Mouse (Mus musculus) heart, embryonic 11.5 days (tissue): ENCODE data around the gene Gm49325. TPM values are rescaled to one million over a fixed set of nuclear protein-coding genes. Genes with fewer than 3 reads are reported as not detected.

Experiments
- ATAC-seq: fragments of 200-750 bp; cut with Nextera tagmentation; replicated peaks from 2 replicates; pipeline ENCODE4 v1.8.0; 2017; ENCODE audit warnings: moderate library complexity; ENCODE audit not compliant: insufficient number of reproducible peaks, low FRiP score, low TSS enrichment
- H3K27ac ChIP-seq: fragments of 300-500 bp; sonication (generic); 2 replicates; pipeline ENCODE4 v1.5.1; 2014; ENCODE audit warnings: mild to moderate bottlenecking, low read depth, low read length
- H3K27me3 ChIP-seq: fragments of 300-500 bp; sonication (generic); 2 replicates; pipeline ENCODE4 v1.6.1; 2014; ENCODE audit warnings: mild to moderate bottlenecking, low read length, mixed read lengths; ENCODE audit not compliant: control insufficient read depth, insufficient read depth
- H3K36me3 ChIP-seq: fragments of 300-500 bp; sonication (generic); 2 replicates; pipeline ENCODE4 v1.6.1; 2014; ENCODE audit warnings: mild to moderate bottlenecking, low read length, moderate library complexity, mixed read lengths; ENCODE audit not compliant: control insufficient read depth, insufficient read depth
- H3K4me1 ChIP-seq: fragments of 300-500 bp; sonication (generic); 2 replicates; pipeline ENCODE4 v1.6.1; 2014; ENCODE audit warnings: low read length; ENCODE audit not compliant: control insufficient read depth, insufficient read depth
- H3K4me2 ChIP-seq: fragments of 300-500 bp; sonication (generic); 2 replicates; pipeline ENCODE4 v1.6.1; 2014; ENCODE audit warnings: mild to moderate bottlenecking, moderate library complexity
- H3K4me3 ChIP-seq: fragments of 300-500 bp; sonication (generic); 2 replicates; pipeline ENCODE4 v1.5.1; 2014; ENCODE audit warnings: low read depth, low read length
- H3K9ac ChIP-seq: fragments of 300-500 bp; sonication (generic); 2 replicates; pipeline ENCODE4 v1.6.1; 2014; ENCODE audit warnings: mild to moderate bottlenecking, low read depth, low read length, moderate library complexity
- H3K9me3 ChIP-seq: fragments of 300-500 bp; sonication (generic); replicated peaks from 2 replicates; pipeline ENCODE4 v1.6.1; 2016; ENCODE audit warnings: low read length; ENCODE audit not compliant: control insufficient read depth
- WGBS: fragments of 180-500 bp; shearing (Covaris S2); extraction: QIAGEN DNeasy Blood & Tissue Kit; methylation state at CpG from one replicate; pipeline ENCODE4 v1.1.7; 2014; ENCODE audit not compliant: insufficient replicate concordance; 5-methylcytosine and 5-hydroxymethylcytosine counted together
- polyA plus RNA-seq: library from polyadenylated mRNA; unstranded; fragments of >200 nt; fragmentation: Nextera tagmentation; extraction: Ambion mirVana; gene quantifications from 2 replicates; pipeline ENCODE4 v1.2.1, GENCODE M21; 2014

The Gm49325 gene
- polyA plus RNA-seq, 1 experiment from 2014 or later: not detected

DNA sequence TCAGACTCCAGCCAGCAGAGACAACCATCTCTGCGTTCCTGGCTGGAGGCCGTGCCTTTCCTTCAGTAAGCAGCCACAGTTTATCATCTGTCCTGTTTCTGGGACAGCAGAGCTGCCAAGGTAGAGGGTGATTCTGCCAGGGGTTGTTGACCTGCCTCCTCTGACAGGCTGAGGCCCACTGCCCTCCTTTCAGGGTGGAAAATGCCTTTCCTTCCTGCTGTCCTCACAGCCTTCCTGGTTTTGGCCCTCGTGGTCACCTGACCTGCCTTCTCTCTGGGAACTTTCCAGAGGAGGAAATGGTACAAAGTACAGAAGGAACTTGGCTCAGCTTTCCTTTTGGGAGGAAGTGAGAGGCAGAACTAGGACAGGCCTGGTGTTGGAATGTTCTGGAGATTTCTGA is 7.4 kb downstream of the Gm49325 start:
- Histone ChIP-seq H3K27ac (0 out of 2 replicates have a peak overlapping the region, but pooled peaks have one; percentile 57), H3K9ac (no peak overlapping the region), H3K27me3 (no peaks in the 10 kb centered on the region), H3K9me3 (no peaks in the 10 kb centered on the region), H3K4me3 (no peak overlapping the region), H3K4me1 (no peaks in the 10 kb centered on the region), H3K4me2 (no peak overlapping the region), H3K36me3 (peaks cover 42% of the 10 kb centered on the region)
- ATAC-seq: 0 out of 2 replicates have a peak, but pooled peaks have one; percentile 3
- WGBS: 72% methylated on average over 3 of the region's 3 CpGs

DNA sequence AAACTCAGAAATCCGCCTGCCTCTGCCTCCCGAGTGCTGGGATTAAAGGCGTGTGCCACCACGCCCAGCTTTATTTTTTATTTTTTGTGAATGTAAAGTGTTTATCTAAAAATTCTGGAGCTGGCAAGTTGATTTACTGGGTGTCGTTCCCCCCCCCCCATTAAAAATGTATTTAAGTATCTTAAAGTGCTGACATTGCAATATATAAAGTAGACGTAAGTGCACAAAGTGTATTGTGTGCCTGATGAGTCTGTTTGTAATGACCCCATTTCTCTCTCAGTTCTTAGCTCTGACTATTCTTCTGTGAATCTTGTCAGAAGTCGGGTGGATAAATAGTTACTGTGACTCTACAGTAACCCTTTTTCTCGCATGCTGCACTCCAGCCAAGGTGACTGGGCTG is 9.7 kb downstream of the Gm49325 start:
- H3K36me3 ChIP-seq: peaks cover 35% of the 10 kb centered on the region
- WGBS: 89% methylated on average over 8 of the region's 8 CpGs

DNA sequence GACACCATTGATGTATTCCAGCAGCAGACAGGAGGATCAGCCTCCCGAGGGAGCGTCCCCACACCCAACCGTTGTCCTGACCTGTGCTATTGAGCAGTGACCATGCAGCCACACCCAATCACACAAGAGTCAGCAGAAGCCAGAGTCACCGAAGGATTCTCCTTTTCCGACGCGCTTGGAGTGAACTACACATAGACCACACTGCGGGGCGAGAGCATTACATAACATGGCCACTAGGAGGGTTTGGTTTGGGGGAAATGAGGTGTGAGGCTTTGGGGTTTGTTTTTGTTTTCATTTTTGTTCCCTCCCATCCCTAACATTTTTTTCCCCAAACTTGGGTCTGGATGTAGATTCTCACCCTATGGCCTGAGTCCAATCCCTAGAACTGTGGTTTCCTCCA is 10.2 kb downstream of the Gm49325 start:
- Histone ChIP-seq H3K9ac (no peak overlapping the region), H3K36me3 (peaks cover 31% of the 10 kb centered on the region), H3K4me3 (no peak overlapping the region), H3K9me3 (no peaks in the 10 kb centered on the region), H3K4me2 (no peak overlapping the region), H3K4me1 (no peaks in the 10 kb centered on the region), H3K27me3 (no peaks in the 10 kb centered on the region), H3K27ac (no peak overlapping the region)
- WGBS: 92% methylated on average over 9 of the region's 9 CpGs
- ATAC-seq: no peak

More for the DNA sequence above, 9.7 kb downstream of the Gm49325 start:
- Histone ChIP-seq H3K4me2 (no peak overlapping the region), H3K9me3 (no peaks in the 10 kb centered on the region), H3K27ac (no peak overlapping the region), H3K4me3 (no peak overlapping the region), H3K27me3 (no peaks in the 10 kb centered on the region), H3K4me1 (no peaks in the 10 kb centered on the region), H3K9ac (no peak overlapping the region)
- ATAC-seq: no peak

DNA sequence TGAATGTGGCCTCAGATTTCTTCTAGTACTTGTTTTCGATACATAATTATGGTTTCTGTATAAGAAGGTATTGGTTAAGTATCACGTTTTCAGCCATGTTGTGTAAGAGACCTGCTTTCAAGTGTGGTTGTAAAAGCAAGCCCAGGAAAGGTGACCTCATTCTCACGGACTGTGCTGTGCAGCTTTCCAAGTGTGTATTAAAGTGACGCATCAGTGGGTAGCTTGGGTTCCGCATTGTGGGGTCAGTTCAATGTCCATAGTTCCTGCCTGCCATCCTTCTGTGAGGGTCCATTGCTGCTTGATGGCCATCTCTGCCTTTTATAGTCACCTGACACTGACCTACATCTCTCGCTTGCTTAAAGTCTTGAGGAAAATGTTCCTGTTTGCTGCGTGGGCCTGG is 10.9 kb downstream of the Gm49325 start:
- no peaks in the 10 kb centered on the region for H3K4me1 ChIP-seq
- H3K9me3 ChIP-seq: no peaks in the 10 kb centered on the region
- H3K27me3 ChIP-seq: no peaks in the 10 kb centered on the region
- no peak overlapping the region for H3K9ac ChIP-seq
- no peak for ATAC-seq
- 93% methylated on average over 7 of the region's 7 CpGs for WGBS
- no peak overlapping the region for H3K4me2 ChIP-seq
- no peak overlapping the region for H3K27ac ChIP-seq
- peaks cover 28% of the 10 kb centered on the region for H3K36me3 ChIP-seq
- no peak overlapping the region for H3K4me3 ChIP-seq

DNA sequence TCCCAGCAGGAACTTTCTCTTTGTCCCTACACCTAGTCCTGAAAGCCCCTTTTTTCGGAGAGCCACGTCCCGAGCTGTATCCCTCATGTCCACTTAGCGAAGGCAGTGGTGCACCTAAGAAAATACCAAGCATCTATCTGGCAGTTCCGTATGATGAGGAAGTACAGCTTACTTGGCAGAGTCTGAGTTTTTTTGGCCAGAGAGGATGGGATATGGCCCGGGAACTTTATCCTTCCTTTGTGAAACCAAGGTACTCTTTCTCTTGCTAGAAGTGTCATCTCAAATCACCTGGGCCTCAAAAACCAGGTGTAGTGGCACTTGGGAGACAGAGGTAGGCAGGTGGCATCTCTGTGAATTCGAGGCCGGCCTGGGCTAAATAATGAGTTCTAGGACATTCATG is 15.5 kb downstream of the Gm49325 start:
- ATAC-seq: no peak
- H3K4me3 ChIP-seq: peak overlapping the region; percentile 92
- peaks cover 21% of the 10 kb centered on the region for H3K4me1 ChIP-seq
- peak overlapping the region; percentile 99 for H3K9ac ChIP-seq
- H3K4me2 ChIP-seq: peak overlapping the region; percentile 76
- H3K9me3 ChIP-seq: no peaks in the 10 kb centered on the region
- WGBS: 81% methylated on average over 8 of the region's 8 CpGs
- H3K27ac ChIP-seq: peak overlapping the region; percentile 86
- H3K36me3 ChIP-seq: peaks cover 11% of the 10 kb centered on the region; the same call in 1 of the 2 replicates
- no peaks in the 10 kb centered on the region for H3K27me3 ChIP-seq

DNA sequence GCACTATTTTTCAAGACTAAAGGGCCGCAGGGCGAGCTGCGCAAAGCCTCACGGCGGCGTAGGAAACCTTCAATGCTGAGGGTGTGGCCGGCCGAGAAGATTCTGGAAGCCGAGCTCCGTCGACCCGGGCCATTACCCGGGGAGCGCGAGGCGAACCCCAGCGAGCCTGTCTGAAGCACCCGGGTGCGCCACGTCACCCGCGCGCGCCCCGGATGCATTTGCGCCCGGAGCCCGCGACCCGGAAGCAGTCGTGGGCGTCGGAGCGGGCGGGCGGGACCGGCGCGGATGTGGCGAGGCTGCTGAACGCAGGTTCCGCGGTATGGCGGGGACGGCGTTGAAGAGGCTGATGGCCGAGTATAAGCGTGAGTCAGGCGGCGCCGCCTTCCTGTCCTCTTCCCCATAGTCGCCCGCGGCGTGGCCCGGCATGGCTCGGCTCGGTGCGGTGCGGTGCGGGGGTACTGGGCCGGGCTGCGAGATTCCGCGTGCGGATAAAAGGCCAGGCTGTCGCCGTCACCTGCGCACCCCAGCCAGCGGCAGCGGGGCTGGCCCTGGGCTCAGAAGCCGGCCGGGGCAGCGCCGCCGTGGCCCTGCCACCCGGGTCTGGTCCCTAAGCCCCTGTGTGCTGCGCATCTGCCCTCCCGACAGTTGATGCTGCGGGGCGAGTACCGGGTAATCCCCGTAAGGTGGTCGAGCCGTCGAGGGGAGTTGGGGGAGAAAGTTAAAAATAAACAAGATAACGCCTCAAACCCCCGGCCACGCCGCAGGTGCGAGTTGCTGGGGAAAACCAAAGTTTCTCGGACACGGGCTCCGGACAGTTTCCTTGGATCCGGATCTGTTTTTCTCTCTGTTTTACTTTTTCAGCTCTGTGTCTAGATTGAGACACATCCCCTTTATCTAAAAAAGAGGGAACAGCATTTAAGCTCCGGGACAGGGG is 16.3 kb downstream of the Gm49325 start, which contains the start of gene Ube2g2:
Ube2g2 (plus strand) TSS at position 221 of the 934 bp plus-strand sequence.
- peaks cover 21% of the 10 kb centered on the region for H3K4me1 ChIP-seq
- no peaks in the 10 kb centered on the region for H3K27me3 ChIP-seq
- peaks cover 5% of the 10 kb centered on the region; the same call in 1 of the 2 replicates for H3K36me3 ChIP-seq
- ATAC-seq: peak; percentile 88
- H3K9me3 ChIP-seq: no peaks in the 10 kb centered on the region
- WGBS: under 1% methylated on average over 96 of the region's 96 CpGs
- H3K27ac ChIP-seq: peak within 1 kb of the TSS; percentile 86
- H3K4me3 ChIP-seq: peak within 1 kb of the TSS; percentile 92
- H3K9ac ChIP-seq: peak within 1 kb of the TSS; percentile 99
- peak within 1 kb of the TSS; percentile 76 for H3K4me2 ChIP-seq

DNA sequence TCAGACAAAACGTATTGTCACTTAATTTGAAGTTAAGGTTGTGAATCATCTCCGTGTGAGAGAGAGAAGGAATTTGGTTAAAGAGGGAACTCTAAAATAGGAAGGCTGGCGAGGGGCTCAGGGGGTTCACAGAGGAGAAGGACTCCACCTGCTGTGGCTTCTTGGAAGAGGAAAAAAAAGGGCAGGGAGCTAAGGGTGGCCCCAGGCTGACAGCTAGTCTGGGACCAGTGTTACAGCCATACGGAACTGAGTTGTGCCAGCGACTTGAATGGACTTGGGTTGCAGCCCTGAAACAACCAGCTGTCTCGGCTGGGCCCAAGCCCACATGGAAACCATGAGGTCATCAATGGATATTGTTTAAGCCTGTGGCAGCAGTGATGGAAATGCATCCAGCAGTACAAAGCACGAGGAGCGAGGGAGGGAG is 17.1 kb downstream of the Gm49325 start:
- 18% methylated on average over 8 of the region's 8 CpGs for WGBS
- H3K27ac ChIP-seq: peak overlapping the region; percentile 86; the same call in 1 of the 2 replicates
- no peak for ATAC-seq
- H3K36me3 ChIP-seq: peaks cover 3% of the 10 kb centered on the region; the same call in 1 of the 2 replicates
- H3K4me2 ChIP-seq: peak overlapping the region; percentile 76
- H3K9me3 ChIP-seq: no peaks in the 10 kb centered on the region
- peak overlapping the region; percentile 99 for H3K9ac ChIP-seq
- H3K4me1 ChIP-seq: peaks cover 21% of the 10 kb centered on the region
- H3K4me3 ChIP-seq: peak overlapping the region; percentile 92
- no peaks in the 10 kb centered on the region for H3K27me3 ChIP-seq

DNA sequence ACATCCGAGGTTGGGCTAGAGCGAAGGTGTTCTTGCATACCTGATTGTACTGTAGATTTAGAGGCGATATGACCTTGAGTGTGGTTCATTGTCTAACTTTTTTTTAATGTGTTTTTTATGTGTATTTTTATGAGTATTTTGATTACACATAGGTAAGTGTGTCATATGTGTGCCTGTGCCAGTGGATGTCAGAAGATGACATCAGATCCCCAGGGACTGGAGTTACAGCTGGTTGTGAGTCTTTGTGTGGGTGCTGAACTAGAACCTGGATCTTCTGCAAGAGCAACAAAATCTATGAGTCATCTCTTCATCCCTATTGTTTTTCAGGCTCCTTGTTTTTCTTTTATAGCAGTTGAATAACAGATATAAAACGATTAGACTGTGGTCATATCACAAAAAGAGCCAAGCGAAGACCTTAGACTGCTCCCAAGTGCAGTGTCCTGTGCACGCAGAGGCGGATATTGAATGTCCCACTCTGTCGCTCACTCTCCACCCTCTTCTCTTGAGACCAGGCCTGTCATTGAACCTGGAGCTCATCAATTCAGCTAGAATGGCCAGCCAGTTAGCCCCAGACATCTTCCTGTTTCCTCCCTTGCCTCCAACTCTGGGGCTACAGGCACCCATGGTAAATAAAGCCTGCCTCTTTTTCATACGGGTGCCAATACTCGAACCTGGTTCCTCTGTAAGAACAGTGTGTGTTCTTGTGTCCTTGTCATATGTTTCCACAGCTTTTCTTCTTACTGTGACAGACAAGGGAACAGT is 17.8 kb downstream of the Gm49325 start:
- Histone ChIP-seq H3K4me2 (peak overlapping the region; percentile 76), H3K27me3 (no peaks in the 10 kb centered on the region), H3K27ac (peak overlapping the region; percentile 29; the same call in 1 of the 2 replicates), H3K9ac (peak overlapping the region; percentile 99), H3K9me3 (no peaks in the 10 kb centered on the region), H3K36me3 (no peaks in the 10 kb centered on the region), H3K4me3 (peak overlapping the region; percentile 92), H3K4me1 (peaks cover 21% of the 10 kb centered on the region)
- no peak for ATAC-seq
- WGBS: 84% methylated on average over 10 of the region's 10 CpGs
